Mouse (Mus musculus): ENCODE results near the gene Atp10b. TPM values are rescaled to one million over a fixed set of nuclear protein-coding genes. Genes with fewer than 3 reads are reported as not detected.

Atp10b gene
- total RNA-seq (2023): not detected in 2 replicates

DNA sequence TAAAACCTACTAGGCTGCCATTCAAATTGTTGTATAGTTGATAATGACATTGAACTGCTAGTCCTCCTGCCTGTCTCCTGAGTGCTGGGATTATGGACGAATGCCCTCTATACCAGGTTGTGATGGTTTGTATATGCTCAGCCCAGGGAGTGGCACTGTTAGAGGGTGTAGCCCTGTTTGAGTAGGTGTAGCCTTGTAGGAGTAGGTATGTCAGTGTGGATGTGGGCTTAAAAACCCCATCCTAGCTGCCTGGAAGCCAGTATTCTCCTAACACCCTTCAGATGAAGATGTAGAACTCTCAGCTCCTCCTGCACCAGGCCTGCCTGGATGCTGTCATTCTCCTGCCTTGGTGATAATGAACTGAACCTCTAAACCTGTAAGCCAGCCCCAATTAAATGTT is at the start of gene Atp10b:
TSS of gene Atp10b (plus strand) at position 301 of the 400 bp plus-strand sequence.

Other genes starting within 250 kb of the Atp10b start
- gene Gm9972, start 114.1 kb upstream of the Atp10b start, total RNA-seq (2023): not detected in 2 replicates

Data from neutrophil, adult 65 days (primary cell).